Mouse (Mus musculus) forebrain, embryonic 12.5 days (tissue): ENCODE measurements at regions not wholly inside any gene's neighbourhood (a gene's known extent, or its start where the extent isn't known, plus 50 kb on each side); places are given as distances from the start of the nearest gene placed in this dataset.

Experiments
- ATAC-seq: fragments of 200-750 bp; cut with Nextera tagmentation; 2 replicates; pipeline ENCODE4 v1.8.0; 2017; ENCODE audit warnings: moderate TSS enrichment; ENCODE audit not compliant: low FRiP score
- H3K27ac ChIP-seq: fragments of 300-500 bp; sonication (generic); 2 replicates; pipeline ENCODE4 v1.5.1; 2016; ENCODE audit warnings: mild to moderate bottlenecking
- H3K27me3 ChIP-seq: fragments of 300-500 bp; sonication (generic); 2 replicates; pipeline ENCODE4 v1.6.1; 2016; ENCODE audit warnings: mild to moderate bottlenecking
- H3K36me3 ChIP-seq: fragments of 300-500 bp; sonication (generic); replicated peaks from 2 replicates; pipeline ENCODE4 v1.6.1; 2016; ENCODE audit warnings: mild to moderate bottlenecking
- H3K4me1 ChIP-seq: fragments of 300-500 bp; sonication (generic); 2 replicates; pipeline ENCODE4 v1.6.1; 2016
- H3K4me2 ChIP-seq: fragments of 300-500 bp; sonication (generic); 2 replicates; pipeline ENCODE4 v1.6.1; 2016; ENCODE audit warnings: mild to moderate bottlenecking, moderate library complexity
- H3K4me3 ChIP-seq: fragments of 300-500 bp; sonication (generic); replicated peaks from 2 replicates; pipeline ENCODE4 v1.5.1; 2016; ENCODE audit warnings: mild to moderate bottlenecking
- H3K9ac ChIP-seq: fragments of 300-500 bp; sonication (generic); 2 replicates; pipeline ENCODE4 v1.6.1; 2016; ENCODE audit warnings: mild to moderate bottlenecking
- H3K9me3 ChIP-seq: fragments of 300-500 bp; sonication (generic); 2 replicates; pipeline ENCODE4 v1.6.1; 2016
- WGBS: fragments of 180-500 bp; shearing (Covaris S2); methylation state at CpG from one replicate; pipeline ENCODE4 v1.1.7; 2016; 5-methylcytosine and 5-hydroxymethylcytosine counted together

GRCm38 (mm10) chr8:44155705-44156321, 446.0 kb upstream of the Adam34 start:
- Histone ChIP-seq H3K36me3 (no peaks in the 10 kb centered on the region), H3K27ac (no peak overlapping the region), H3K9me3 (no peaks in the 10 kb centered on the region), H3K4me2 (no peak overlapping the region), H3K27me3 (no peaks in the 10 kb centered on the region), H3K9ac (no peak overlapping the region), H3K4me1 (no peaks in the 10 kb centered on the region), H3K4me3 (no peak overlapping the region)
- WGBS: 69% methylated on average over 8 of the region's 8 CpGs
- 0 out of 2 replicates have a peak, but pooled peaks have one; percentile 44 for ATAC-seq

DNA sequence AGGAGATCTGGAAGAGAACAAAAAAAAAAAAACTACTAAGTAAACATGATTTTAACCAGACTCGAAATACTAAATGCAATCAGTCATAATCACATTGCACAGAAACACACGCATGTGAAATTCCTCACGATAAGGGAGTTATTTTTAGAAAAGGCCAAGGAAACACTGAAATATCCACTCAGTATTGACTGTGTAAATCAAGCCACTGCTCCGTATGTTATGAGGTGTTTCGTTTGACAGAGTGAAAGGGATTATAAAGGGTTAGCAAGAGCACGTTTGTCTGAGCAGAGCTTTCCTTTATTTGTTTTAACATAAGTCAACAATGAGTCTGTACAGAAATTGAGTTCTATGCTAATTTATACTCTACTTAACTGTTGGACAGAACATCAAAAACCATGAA, 455.3 kb upstream of the Adam34 start:
- Histone ChIP-seq H3K27ac (no peak overlapping the region), H3K4me2 (no peak overlapping the region), H3K4me3 (no peak overlapping the region), H3K36me3 (no peaks in the 10 kb centered on the region), H3K9ac (no peak overlapping the region), H3K4me1 (no peaks in the 10 kb centered on the region), H3K9me3 (no peaks in the 10 kb centered on the region), H3K27me3 (no peaks in the 10 kb centered on the region)
- ATAC-seq: no peak
- 60% methylated on average over 6 of the region's 6 CpGs for WGBS

DNA sequence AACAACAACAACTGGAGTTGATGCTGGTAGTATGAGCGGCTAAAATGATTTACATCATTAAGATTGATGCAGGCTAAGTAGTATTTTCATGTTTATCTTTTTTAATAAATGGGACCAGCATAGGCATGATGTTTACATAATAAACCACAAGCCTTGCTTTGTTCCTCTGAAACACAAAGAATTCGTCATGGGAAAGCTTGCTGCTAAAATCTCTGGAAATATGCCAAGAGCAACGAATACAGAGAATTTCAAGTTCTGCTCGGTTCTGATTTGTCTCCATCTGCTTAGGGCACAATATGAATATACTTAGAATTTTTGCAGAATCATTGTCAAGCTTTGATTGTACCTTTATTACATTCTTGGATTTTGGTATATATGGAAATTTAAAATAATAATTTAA, 467.2 kb upstream of the Adam34 start:
- no peak overlapping the region for H3K4me3 ChIP-seq
- no peaks in the 10 kb centered on the region for H3K27me3 ChIP-seq
- WGBS: 56% methylated on average over 4 of the region's 4 CpGs
- H3K9me3 ChIP-seq: no peaks in the 10 kb centered on the region
- ATAC-seq: no peak
- H3K4me2 ChIP-seq: no peak overlapping the region
- no peaks in the 10 kb centered on the region for H3K36me3 ChIP-seq
- H3K9ac ChIP-seq: no peak overlapping the region
- no peaks in the 10 kb centered on the region for H3K4me1 ChIP-seq
- H3K27ac ChIP-seq: no peak overlapping the region

DNA sequence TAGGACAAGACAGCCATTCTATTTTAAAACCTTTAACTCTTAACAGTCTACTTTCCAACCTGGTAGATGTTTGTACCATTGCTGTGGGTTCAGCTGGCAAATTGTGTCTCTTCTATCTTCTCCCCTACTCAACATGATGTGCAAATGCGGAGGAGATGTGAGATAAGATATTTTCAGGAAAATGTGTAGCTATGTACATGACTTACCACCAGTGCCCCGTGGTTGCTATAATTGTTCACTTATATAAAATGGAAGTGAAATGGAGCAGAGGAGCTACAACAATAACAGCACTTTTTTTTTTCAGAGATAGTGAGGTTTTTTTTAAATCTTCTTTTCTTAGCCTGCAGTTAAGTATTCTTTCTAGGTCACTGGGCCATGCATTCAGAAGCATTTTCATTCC, 492.4 kb upstream of the Adam34 start:
- Histone ChIP-seq H3K9me3 (no peaks in the 10 kb centered on the region), H3K9ac (no peak overlapping the region), H3K4me3 (no peak overlapping the region), H3K36me3 (no peaks in the 10 kb centered on the region), H3K27me3 (no peaks in the 10 kb centered on the region), H3K4me1 (no peaks in the 10 kb centered on the region), H3K4me2 (no peak overlapping the region), H3K27ac (no peak overlapping the region)
- 83% methylated on average over 2 of the region's 2 CpGs for WGBS
- ATAC-seq: no peak

- no peak overlapping the region for H3K4me3 ChIP-seq
- H3K4me1 ChIP-seq: no peaks in the 10 kb centered on the region
- no peak overlapping the region for H3K4me2 ChIP-seq
- no peaks in the 10 kb centered on the region for H3K9me3 ChIP-seq
- 76% methylated on average over 11 of the region's 11 CpGs for WGBS
- no peak overlapping the region for H3K9ac ChIP-seq
- no peaks in the 10 kb centered on the region for H3K36me3 ChIP-seq
- ATAC-seq: no peak
- H3K27me3 ChIP-seq: no peaks in the 10 kb centered on the region
- no peak overlapping the region for H3K27ac ChIP-seq
These were observed 496.7 kb upstream of the Adam34 start for GRCm38 (mm10) chr8:44206391-44207170.

- Histone ChIP-seq H3K4me1 (no peaks in the 10 kb centered on the region), H3K27me3 (no peaks in the 10 kb centered on the region), H3K4me3 (no peak overlapping the region), H3K27ac (no peak overlapping the region), H3K9me3 (no peaks in the 10 kb centered on the region), H3K9ac (no peak overlapping the region), H3K36me3 (no peaks in the 10 kb centered on the region), H3K4me2 (no peak overlapping the region)
- no peak for ATAC-seq
- WGBS: 82% methylated on average over 1 of the region's 1 CpGs
These were observed 512.5 kb upstream of the Adam34 start for GRCm38 (mm10) chr8:44222346-44222745.

DNA sequence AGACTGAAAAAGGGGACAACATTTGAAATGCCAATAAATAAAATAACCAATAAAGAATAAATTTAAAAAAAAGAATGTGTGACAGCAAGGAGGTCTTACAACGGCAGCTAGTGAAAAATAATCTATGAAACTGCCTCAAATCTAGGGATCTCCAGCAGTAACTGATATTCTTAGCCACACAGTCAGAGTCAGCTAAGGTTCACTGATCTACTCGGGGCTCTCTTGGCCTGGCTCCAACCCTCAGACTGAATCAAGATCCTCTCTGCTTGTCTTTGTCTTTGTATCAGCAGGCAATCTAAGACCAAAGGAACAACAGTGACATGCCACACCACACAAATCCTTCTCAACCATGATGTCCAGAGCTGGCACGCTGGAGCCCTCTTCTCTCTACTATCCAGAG, 542.5 kb upstream of the Adam34 start:
- no peak overlapping the region for H3K27ac ChIP-seq
- no peaks in the 10 kb centered on the region for H3K27me3 ChIP-seq
- no peaks in the 10 kb centered on the region for H3K4me1 ChIP-seq
- no peak overlapping the region for H3K9ac ChIP-seq
- no peak overlapping the region for H3K4me3 ChIP-seq
- no peaks in the 10 kb centered on the region for H3K36me3 ChIP-seq
- no peak for ATAC-seq
- H3K9me3 ChIP-seq: no peaks in the 10 kb centered on the region
- 78% methylated on average over 3 of the region's 3 CpGs for WGBS
- H3K4me2 ChIP-seq: no peak overlapping the region

DNA sequence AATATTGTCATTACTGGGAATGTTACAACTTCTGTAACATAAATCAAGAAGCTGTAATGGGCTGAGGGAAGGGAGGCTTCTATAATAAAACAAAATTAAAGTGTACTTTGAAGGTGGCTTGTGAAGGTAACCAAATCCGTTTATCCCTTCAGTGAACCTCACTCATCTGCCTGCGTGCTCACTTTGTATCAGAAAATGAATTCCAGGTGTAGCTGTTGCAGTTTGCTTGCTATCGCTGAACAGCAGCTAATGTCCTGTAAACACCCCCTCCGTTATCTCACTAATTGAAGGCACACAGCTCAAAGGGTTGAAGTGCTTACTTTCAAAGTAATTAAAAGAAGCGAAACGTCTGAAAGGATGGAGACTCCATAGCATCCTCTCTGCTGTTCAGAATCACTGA, 547.2 kb upstream of the Adam34 start:
- WGBS: 44% methylated on average over 6 of the region's 6 CpGs
- ATAC-seq: no peak
- H3K9me3 ChIP-seq: no peaks in the 10 kb centered on the region

DNA sequence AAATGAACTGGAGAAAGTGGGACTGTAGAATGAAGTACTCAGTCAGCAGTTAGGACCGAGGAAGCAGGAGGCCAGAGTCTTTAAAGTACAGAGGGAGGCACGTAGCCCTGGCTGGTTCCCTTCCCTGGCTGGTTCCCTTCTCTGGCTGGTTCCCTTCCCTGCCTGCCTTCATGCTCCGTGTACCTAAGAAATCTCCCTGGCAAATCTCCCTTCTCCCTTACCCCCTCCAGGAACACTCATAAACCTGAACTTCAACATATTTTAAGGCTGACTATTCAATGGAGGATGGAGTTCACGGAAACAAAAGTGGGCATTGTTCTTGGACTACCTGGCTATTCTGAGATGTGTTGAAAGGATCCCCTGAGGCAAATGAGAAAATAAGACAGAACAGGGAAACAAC, 551.2 kb upstream of the Adam34 start:
- WGBS: 82% methylated on average over 4 of the region's 4 CpGs
- Histone ChIP-seq H3K9ac (no peak overlapping the region), H3K36me3 (no peaks in the 10 kb centered on the region), H3K4me1 (no peaks in the 10 kb centered on the region), H3K4me3 (no peak overlapping the region), H3K4me2 (no peak overlapping the region), H3K9me3 (no peaks in the 10 kb centered on the region), H3K27ac (no peak overlapping the region), H3K27me3 (no peaks in the 10 kb centered on the region)
- ATAC-seq: no peak

More for the DNA sequence above, 547.2 kb upstream of the Adam34 start:
- H3K9ac ChIP-seq: no peak overlapping the region
- no peak overlapping the region for H3K27ac ChIP-seq
- no peaks in the 10 kb centered on the region for H3K27me3 ChIP-seq
- H3K4me3 ChIP-seq: no peak overlapping the region
- H3K4me2 ChIP-seq: no peak overlapping the region
- no peaks in the 10 kb centered on the region for H3K4me1 ChIP-seq
- no peaks in the 10 kb centered on the region for H3K36me3 ChIP-seq

- no peaks in the 10 kb centered on the region for H3K36me3 ChIP-seq
- no peaks in the 10 kb centered on the region for H3K27me3 ChIP-seq
- H3K4me3 ChIP-seq: no peak overlapping the region
- no peaks in the 10 kb centered on the region for H3K9me3 ChIP-seq
- 70% methylated on average over 4 of the region's 4 CpGs for WGBS
- no peaks in the 10 kb centered on the region for H3K4me1 ChIP-seq
- no peak overlapping the region for H3K27ac ChIP-seq
- H3K9ac ChIP-seq: no peak overlapping the region
- H3K4me2 ChIP-seq: no peak overlapping the region
- ATAC-seq: no peak
These were observed 563.5 kb upstream of the Adam34 start for GRCm38 (mm10) chr8:44273300-44273699.

DNA sequence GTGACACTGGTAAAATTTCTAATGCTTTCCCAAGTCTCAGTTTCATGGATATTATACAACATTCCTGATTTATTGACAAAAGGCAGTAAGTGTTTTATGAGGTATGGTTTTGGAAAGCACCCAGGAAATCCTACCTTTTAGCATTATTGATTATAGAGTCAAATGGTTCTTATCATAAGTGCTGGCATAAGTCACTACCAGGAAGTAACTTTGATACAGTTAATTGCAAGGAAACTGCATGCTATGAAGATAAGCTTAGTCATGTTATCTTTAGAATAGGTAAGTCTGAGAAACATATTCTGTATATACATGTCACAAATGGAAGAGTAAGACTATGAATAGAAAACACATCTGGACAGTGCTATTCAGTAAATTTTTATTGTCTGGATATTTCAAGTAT, 608.4 kb upstream of the Adam34 start:
- no peaks in the 10 kb centered on the region for H3K27me3 ChIP-seq
- no peaks in the 10 kb centered on the region for H3K4me1 ChIP-seq
- H3K4me2 ChIP-seq: no peak overlapping the region
- no peaks in the 10 kb centered on the region for H3K9me3 ChIP-seq
- H3K27ac ChIP-seq: no peak overlapping the region
- no peaks in the 10 kb centered on the region for H3K36me3 ChIP-seq
- ATAC-seq: no peak
- H3K4me3 ChIP-seq: no peak overlapping the region
- no peak overlapping the region for H3K9ac ChIP-seq

DNA sequence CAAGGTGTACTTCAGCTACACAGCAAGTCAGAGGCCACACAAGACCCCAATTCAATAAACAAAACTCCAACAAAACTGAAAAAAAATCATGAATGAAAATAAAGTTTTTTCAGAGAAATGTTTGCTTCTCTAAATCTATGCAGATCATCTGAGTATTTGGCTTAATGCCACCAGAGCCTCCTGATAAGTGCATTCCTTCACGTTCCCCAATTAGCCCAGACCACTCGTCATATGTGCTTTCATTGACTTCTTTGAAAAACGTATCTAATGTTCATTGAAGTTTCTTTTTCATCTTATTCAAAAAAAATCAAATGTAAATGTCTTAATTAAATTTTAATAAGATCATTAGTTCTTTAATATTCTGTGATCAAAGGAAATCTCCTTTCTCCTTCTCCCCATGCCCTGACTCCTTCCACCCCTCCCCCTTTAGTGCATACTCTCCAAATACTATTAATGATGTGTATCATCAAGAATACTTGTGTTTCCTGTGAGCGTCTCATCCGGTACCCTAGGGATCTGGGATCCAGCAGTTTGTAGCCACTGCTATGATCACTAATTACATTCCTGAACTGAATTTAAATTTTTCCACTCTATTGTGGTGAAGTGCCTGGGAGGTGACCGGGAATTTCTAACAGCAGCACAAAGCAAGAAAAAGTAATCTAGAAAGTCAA, 600.8 kb upstream of the Fat1 start:
- no peaks in the 10 kb centered on the region for H3K36me3 ChIP-seq
- H3K4me1 ChIP-seq: no peaks in the 10 kb centered on the region
- no peaks in the 10 kb centered on the region for H3K27me3 ChIP-seq
- 56% methylated on average over 6 of the region's 6 CpGs for WGBS
- no peaks in the 10 kb centered on the region for H3K9me3 ChIP-seq
- H3K27ac ChIP-seq: no peak overlapping the region
- no peak overlapping the region for H3K4me2 ChIP-seq
- no peak overlapping the region for H3K4me3 ChIP-seq
- ATAC-seq: 0 out of 2 replicates have a peak, but pooled peaks have one; percentile 36
- no peak overlapping the region for H3K9ac ChIP-seq

GRCm38 (mm10) chr8:44343401-44343800, 591.8 kb upstream of the Fat1 start:
- H3K27me3 ChIP-seq: no peaks in the 10 kb centered on the region
- no peaks in the 10 kb centered on the region for H3K36me3 ChIP-seq
- H3K4me3 ChIP-seq: no peak overlapping the region
- WGBS: 97% methylated on average over 2 of the region's 2 CpGs
- no peak for ATAC-seq
- no peaks in the 10 kb centered on the region for H3K4me1 ChIP-seq
- no peaks in the 10 kb centered on the region for H3K9me3 ChIP-seq
- H3K9ac ChIP-seq: no peak overlapping the region
- no peak overlapping the region for H3K27ac ChIP-seq
- no peak overlapping the region for H3K4me2 ChIP-seq
